Mouse (Mus musculus) mature B cell (primary cell): ENCODE results near the gene Prkab1.

Source experiments
- in situ Hi-C: fragments of 300-500 bp; cut with MboI; formaldehyde crosslinking; loops from 2 replicates; pipeline ENCODE4 v1.14.3; 2019

The Prkab1 gene

GRCm38 (mm10) chr5:116024327-116024739, at the start of gene Prkab1:
Gene Prkab1 (minus strand): TSS chr5:116024508.
- in situ Hi-C loops: no loop called here

- in situ Hi-C loops: no loop called here
These were observed 45.3 kb upstream of the Prkab1 start for GRCm38 (mm10) chr5:116069618-116070017.

- in situ Hi-C loops: no loop called here
These were observed 28.5 kb upstream of the Prkab1 start for GRCm38 (mm10) chr5:116052826-116053225.

GRCm38 (mm10) chr5:116052171-116052570, 27.9 kb upstream of the Prkab1 start:
- in situ Hi-C loops: no loop called here

- in situ Hi-C loops: no loop called here
These were observed 25.5 kb upstream of the Prkab1 start for GRCm38 (mm10) chr5:116049821-116050220.

GRCm38 (mm10) chr5:116048321-116048720, 24.0 kb upstream of the Prkab1 start:
- in situ Hi-C loops: no loop called here

GRCm38 (mm10) chr5:116046246-116046645, 21.9 kb upstream of the Prkab1 start:
- in situ Hi-C loops: no loop called here

GRCm38 (mm10) chr5:116045581-116045980, 21.3 kb upstream of the Prkab1 start:
- in situ Hi-C loops: no loop called here

GRCm38 (mm10) chr5:116042241-116042640, 17.9 kb upstream of the Prkab1 start:
- in situ Hi-C loops: no loop called here

- in situ Hi-C loops: no loop called here
These were observed 15.4 kb upstream of the Prkab1 start for GRCm38 (mm10) chr5:116039706-116040105.

- in situ Hi-C loops: no loop called here
These were observed 13.4 kb upstream of the Prkab1 start for GRCm38 (mm10) chr5:116037731-116038130.

- in situ Hi-C loops: no loop called here
These were observed 12.2 kb upstream of the Prkab1 start for GRCm38 (mm10) chr5:116036465-116036864.

GRCm38 (mm10) chr5:116031190-116031577, 6.9 kb upstream of the Prkab1 start:
- in situ Hi-C loops: no loop called here

GRCm38 (mm10) chr5:116030566-116031189, 6.4 kb upstream of the Prkab1 start:
- in situ Hi-C loops: no loop called here

- in situ Hi-C loops: no loop called here
These were observed 4.8 kb upstream of the Prkab1 start for GRCm38 (mm10) chr5:116029071-116029470.

GRCm38 (mm10) chr5:116026561-116026960, 2.3 kb upstream of the Prkab1 start:
- in situ Hi-C loops: no loop called here

GRCm38 (mm10) chr5:116026107-116026506, 1.8 kb upstream of the Prkab1 start:
- in situ Hi-C loops: no loop called here

GRCm38 (mm10) chr5:116023821-116024284, 455 bp downstream of the Prkab1 start:
- in situ Hi-C loops: no loop called here

- in situ Hi-C loops: no loop called here
These were observed 1.1 kb downstream of the Prkab1 start for GRCm38 (mm10) chr5:116023251-116023661.

GRCm38 (mm10) chr5:116022658-116023200, 1.6 kb downstream of the Prkab1 start:
- in situ Hi-C loops: no loop called here

- in situ Hi-C loops: no loop called here
These were observed 2.2 kb downstream of the Prkab1 start for GRCm38 (mm10) chr5:116022131-116022530.

- in situ Hi-C loops: no loop called here
These were observed 2.8 kb downstream of the Prkab1 start for GRCm38 (mm10) chr5:116021552-116021951.

GRCm38 (mm10) chr5:116019371-116019770, 4.9 kb downstream of the Prkab1 start:
- in situ Hi-C loops: no loop called here

- in situ Hi-C loops: no loop called here
These were observed 5.5 kb downstream of the Prkab1 start for GRCm38 (mm10) chr5:116018784-116019183.
